ENCODE assay signal across 8 mouse cellular contexts in the genomic region with DNA sequence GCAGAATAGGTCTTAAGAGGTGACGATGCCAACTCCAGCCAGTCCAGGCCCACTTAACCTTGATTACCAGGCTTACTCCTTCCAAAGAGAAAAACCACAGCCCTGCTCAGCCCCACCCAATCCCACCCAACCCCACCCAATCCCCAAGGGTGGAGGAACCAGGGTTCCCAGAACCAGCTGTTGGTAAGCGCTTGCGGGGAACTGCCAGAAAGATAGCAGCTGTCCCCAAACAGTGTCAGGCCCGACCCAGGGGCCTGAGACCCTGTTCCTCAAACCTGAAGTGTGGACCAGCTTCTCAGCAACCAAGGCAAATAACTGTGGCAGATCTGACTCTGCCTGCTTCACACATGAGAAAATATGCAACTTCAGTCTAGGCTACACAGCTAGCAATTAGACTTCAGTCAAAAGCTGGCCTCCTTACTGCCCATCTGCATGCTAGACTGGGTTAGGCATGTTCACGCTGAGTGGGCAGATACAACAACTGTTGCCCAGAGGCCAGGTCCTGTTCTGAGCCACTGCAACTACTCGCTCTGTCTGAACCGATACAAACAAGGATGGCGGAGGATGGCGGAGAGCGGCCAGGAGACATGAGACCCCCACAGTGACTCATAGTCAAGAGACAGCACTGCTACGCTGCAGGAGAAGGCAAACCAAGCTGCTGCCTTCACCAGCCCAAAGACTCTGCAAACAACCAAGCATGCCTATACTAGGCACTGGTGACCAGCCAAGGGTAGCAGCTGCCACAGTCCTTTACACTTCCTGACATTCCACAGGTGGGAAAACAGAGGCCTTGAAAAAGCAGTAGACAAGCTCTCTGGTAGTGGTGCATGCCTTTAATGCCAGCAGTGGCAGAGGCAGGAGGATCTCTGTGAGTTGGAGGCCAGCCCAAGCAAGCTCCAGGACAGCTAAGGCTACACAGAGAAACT. TPM values are rescaled to one million over a fixed set of nuclear protein-coding genes. Genes with fewer than 3 reads are reported as not detected.
DNase-seq lines count a peak whose midpoint lies in the region; ATAC-seq and TF ChIP-seq lines count a peak whose summit lies in the region.

No protein-coding gene starts in this region.

- no peak for TF ChIP-seq CTCF in gastrocnemius, adult 2 months (IDR thresholded peaks at IDR 0.05)

- ATAC-seq in monocyte, adult 5-6 weeks (replicated peaks; ENCODE audit: insufficient number of reproducible peaks, low FRiP score, low TSS enrichment, poor library complexity, severe bottlenecking): no peak

- intact Hi-C loops in gastrocnemius, adult 2 months (cut with DNase I): no loop called here
- intact Hi-C loops in gastrocnemius, postnatal 36 days (cut with DNase I): no loop called here
- intact Hi-C loops in left cerebral cortex, postnatal 10 days (cut with DNase I): no loop called here

- peak overlapping the region; percentile 64 for H3K27ac ChIP-seq in gastrocnemius, adult 2 months

- no peak for DNase-seq in gastrocnemius, adult 2 months
- DNase-seq in gastrocnemius, postnatal 36 days: no peak
- peak; percentile 34 for DNase-seq in testis, postnatal 10 days (ENCODE audit: low spot score)
- no peak for DNase-seq in testis, postnatal 14 days (ENCODE audit: low spot score)
- peak; percentile 86 for DNase-seq in liver
- no peak for DNase-seq in left cerebral cortex, adult 11 months (ENCODE audit: low spot score)
- no peak for DNase-seq in left cerebral cortex, postnatal 10 days (ENCODE audit: extremely low spot score in 1 of 2, low spot score in 2 of 2)

- H3K4me3 ChIP-seq in gastrocnemius, adult 2 months: no peak overlapping the region

RNA-seq across cellular contexts. Expression of gene Tspan14, which starts 4.0 kb away (rescaled TPM):
- total RNA-seq in gastrocnemius, adult 2 months (2021): 10 to 100 TPM; 11.0 to 16.8 TPM
- 10 to 100 TPM; 11.5 to 12.1 TPM for total RNA-seq in gastrocnemius, postnatal 36 days (2021)
- total RNA-seq in monocyte, adult 5-6 weeks (2017): 52.3 to 82.1 TPM (median 68.3 TPM) in 3 replicates
- total RNA-seq in left cerebral cortex, postnatal 10 days (2021): 10 to 100 TPM; 63.3 to 64.5 TPM

RNA-seq across cellular contexts. Expression of gene Fam213a, which starts 51.0 kb away (rescaled TPM):
- 10 to 100 TPM; 21.9 to 28.6 TPM for total RNA-seq in gastrocnemius, adult 2 months (2021)
- total RNA-seq in gastrocnemius, postnatal 36 days (2021): 10 to 100 TPM; 13.1 to 19.1 TPM
- 21.0 to 81.0 TPM (median 74.2 TPM) in 3 replicates for total RNA-seq in monocyte, adult 5-6 weeks (2017)
- 100 to 1,000 TPM in 1 of 2 experiments, 10 to 100 TPM in 1; 97.0 to 101 TPM for total RNA-seq in left cerebral cortex, postnatal 10 days (2021)

Comparison
In these comparisons a context has a peak if more than half of its experiments do, and no peak if none do; other contexts are left out.
1. DNase-seq: peak in testis, postnatal 10 days (single experiment) and liver (single experiment); none in gastrocnemius, adult 2 months (single experiment), gastrocnemius, postnatal 36 days (0 of 2), testis, postnatal 14 days (single experiment), left cerebral cortex, adult 11 months (single experiment) and left cerebral cortex, postnatal 10 days (0 of 2).